ENCODE assay signal across 14 mouse cellular contexts in genomic region chr1:91044648-91045047, GRCm38 (mm10).
"Had no signal": no experiment of that assay in that cellular context is flagged by ENCODE, and none has a peak within 500 bp of the region (broad histone marks: within the 10 kb centered on the region; RNA-seq: fewer than 3 reads in every experiment).

No protein-coding gene starts in this region.

- H3K9ac ChIP-seq: liver, embryonic 15.5 days; midbrain, embryonic 15.5 days; neural tube, embryonic 12.5 days; stomach, embryonic 15.5 days had no signal

- H3K4me2 ChIP-seq: liver, embryonic 11.5 days; liver, embryonic 15.5 days; midbrain, embryonic 11.5 days; midbrain, embryonic 15.5 days; neural tube, embryonic 12.5 days; stomach, embryonic 15.5 days had no signal

- H3K27ac ChIP-seq: limb, embryonic 10.5 days; liver, embryonic 15.5 days; macrophage; midbrain, embryonic 15.5 days; neural tube, embryonic 12.5 days had no signal

- H3K4me1 ChIP-seq: neural tube, embryonic 12.5 days had no signal

- H3K27me3 ChIP-seq: liver, embryonic 15.5 days; midbrain, embryonic 15.5 days; neural tube, embryonic 12.5 days; stomach, embryonic 15.5 days had no signal

- DNase-seq: kidney, adult 18-20 months; kidney, postnatal 14 days; retina, postnatal 1 day; right cerebral cortex, postnatal 14 days; thymus, postnatal 4 days had no signal

- H3K9me3 ChIP-seq: limb, embryonic 10.5 days; liver, embryonic 15.5 days; megakaryocyte, embryonic 14.5 days; midbrain, embryonic 15.5 days; neural tube, embryonic 12.5 days; stomach, embryonic 15.5 days had no signal

- H3K4me3 ChIP-seq: limb, embryonic 10.5 days; liver, embryonic 15.5 days; megakaryocyte, embryonic 14.5 days; midbrain, embryonic 15.5 days; neural tube, embryonic 12.5 days; stomach, embryonic 15.5 days had no signal

- ATAC-seq: midbrain, embryonic 15.5 days had no signal

- H3K36me3 ChIP-seq: limb, embryonic 10.5 days; liver, embryonic 15.5 days; midbrain, embryonic 15.5 days; neural tube, embryonic 12.5 days; stomach, embryonic 15.5 days had no signal
